Mouse (Mus musculus) hindbrain, embryonic 16.5 days (tissue): Measurements from ENCODE around the gene Slc11a1. TPM values are rescaled to one million over a fixed set of nuclear protein-coding genes. Genes with fewer than 3 reads are reported as not detected.
A peak's percentile ranks its signal among the peaks of the same experiment; 100 is the strongest.
"Not testable (repeated sequence)": the region's sequence is repeated elsewhere in the genome, so short reads cannot be mapped to it uniquely, and the experiment has no call there.

ENCODE experiments used
- ATAC-seq: fragments of 200-750 bp; cut with Nextera tagmentation; 2 replicates; pipeline ENCODE4 v1.8.0; 2017; ENCODE audit warnings: moderate TSS enrichment, moderate library complexity
- H3K27ac ChIP-seq: fragments of 300-500 bp; sonication (generic); 2 replicates; pipeline ENCODE4 v1.5.1; 2014; ENCODE audit warnings: low read depth, mild to moderate bottlenecking, control low read depth, low read length, moderate library complexity
- H3K27me3 ChIP-seq: fragments of 300-500 bp; sonication (generic); replicated peaks from 2 replicates; pipeline ENCODE4 v1.6.1; 2014; ENCODE audit warnings: low read length; ENCODE audit not compliant: control insufficient read depth, insufficient read depth
- H3K36me3 ChIP-seq: fragments of 300-500 bp; sonication (generic); 2 replicates; pipeline ENCODE4 v1.6.1; 2014; ENCODE audit warnings: mild to moderate bottlenecking, low read length, moderate library complexity, mixed read lengths; ENCODE audit not compliant: control insufficient read depth, insufficient read depth
- H3K4me1 ChIP-seq: fragments of 300-500 bp; sonication (generic); 2 replicates; pipeline ENCODE4 v1.6.1; 2014; ENCODE audit warnings: low read depth, low read length; ENCODE audit not compliant: control insufficient read depth, insufficient read depth
- H3K4me2 ChIP-seq: fragments of 300-500 bp; sonication (generic); 2 replicates; pipeline ENCODE4 v1.6.1; 2014; ENCODE audit warnings: mild to moderate bottlenecking, low read length, control low read depth, moderate library complexity
- H3K4me3 ChIP-seq: fragments of 300-500 bp; sonication (generic); 2 replicates; pipeline ENCODE4 v1.5.1; 2014; ENCODE audit warnings: mild to moderate bottlenecking, low read length, control low read depth, moderate library complexity
- H3K9ac ChIP-seq: fragments of 300-500 bp; sonication (generic); 2 replicates; pipeline ENCODE4 v1.6.1; 2014; ENCODE audit warnings: low read depth, mild to moderate bottlenecking, control low read depth, low read length, moderate library complexity
- H3K9me3 ChIP-seq: fragments of 300-500 bp; sonication (generic); 2 replicates; pipeline ENCODE4 v1.6.1; 2014; ENCODE audit warnings: mild to moderate bottlenecking, low read length, moderate library complexity; ENCODE audit not compliant: control insufficient read depth
- WGBS: fragments of 180-500 bp; shearing (Covaris S2); extraction: QIAGEN DNeasy Blood & Tissue Kit; methylation state at CpG from one replicate; pipeline ENCODE4 v1.1.7; 2014; 5-methylcytosine and 5-hydroxymethylcytosine counted together
- polyA plus RNA-seq: library from polyadenylated mRNA; unstranded; fragments of >200 nt; fragmentation: Nextera tagmentation; extraction: Ambion mirVana; gene quantifications from 2 replicates; pipeline ENCODE4 v1.2.1, GENCODE M21; 2015

Slc11a1 gene
- polyA plus RNA-seq: 2.6 and 3.3 TPM in 2 replicates

- ATAC-seq: no peak
- Histone ChIP-seq H3K4me3 (no peak within 1 kb of the TSS), H3K4me2 (no peak within 1 kb of the TSS), H3K4me1 (no peaks in the 10 kb centered on the region), H3K36me3 (no peaks in the 10 kb centered on the region), H3K27me3 (no peaks in the 10 kb centered on the region), H3K27ac (no peak within 1 kb of the TSS), H3K9ac (no peak within 1 kb of the TSS), H3K9me3 (no peaks in the 10 kb centered on the region)
- WGBS: 81% methylated on average over 8 of the region's 8 CpGs
These were observed at the start of gene Slc11a1 for GRCm38 (mm10) chr1:74374980-74375379. TSS of gene Slc11a1 (plus strand) at chr1:74375195.

- not testable (repeated sequence) for H3K4me2 ChIP-seq, H3K4me1 ChIP-seq, H3K36me3 ChIP-seq, H3K9ac ChIP-seq, H3K4me3 ChIP-seq, ATAC-seq, H3K9me3 ChIP-seq, H3K27me3 ChIP-seq, H3K27ac ChIP-seq
- WGBS: 79% methylated on average over 2 of the region's 2 CpGs
These were observed 48.1 kb upstream of the Slc11a1 start for GRCm38 (mm10) chr1:74326916-74327315.

GRCm38 (mm10) chr1:74329899-74330431 is 45.0 kb upstream of the Slc11a1 start:
- Histone ChIP-seq H3K27ac (no peak overlapping the region), H3K9me3 (no peaks in the 10 kb centered on the region), H3K4me2 (no peak overlapping the region), H3K27me3 (no peaks in the 10 kb centered on the region), H3K4me3 (no peak overlapping the region), H3K36me3 (no peaks in the 10 kb centered on the region; the same call in 1 of the 2 replicates), H3K9ac (no peak overlapping the region), H3K4me1 (peaks cover 17% of the 10 kb centered on the region)
- WGBS: 70% methylated on average over 7 of the region's 7 CpGs
- ATAC-seq: no peak

- H3K4me1 ChIP-seq: peaks cover 17% of the 10 kb centered on the region
- no peak for ATAC-seq
- no peaks in the 10 kb centered on the region for H3K9me3 ChIP-seq
- no peak overlapping the region for H3K9ac ChIP-seq
- no peak overlapping the region for H3K4me3 ChIP-seq
- no peaks in the 10 kb centered on the region; the same call in 1 of the 2 replicates for H3K36me3 ChIP-seq
- 80% methylated on average over 4 of the region's 4 CpGs for WGBS
- H3K27me3 ChIP-seq: no peaks in the 10 kb centered on the region
- peak overlapping the region; percentile 84; the same call in 1 of the 2 replicates for H3K27ac ChIP-seq
- H3K4me2 ChIP-seq: no peak overlapping the region
These were observed 43.8 kb upstream of the Slc11a1 start for GRCm38 (mm10) chr1:74331046-74331681.

GRCm38 (mm10) chr1:74332241-74332763 is 42.7 kb upstream of the Slc11a1 start:
- no peaks in the 10 kb centered on the region for H3K9me3 ChIP-seq
- peaks cover 17% of the 10 kb centered on the region for H3K4me1 ChIP-seq
- H3K4me3 ChIP-seq: peak overlapping the region; percentile 53
- 0% methylated on average over 33 of the region's 36 CpGs for WGBS
- no peaks in the 10 kb centered on the region for H3K27me3 ChIP-seq
- no peaks in the 10 kb centered on the region; the same call in 1 of the 2 replicates for H3K36me3 ChIP-seq
- H3K4me2 ChIP-seq: peak overlapping the region; percentile 71
- H3K27ac ChIP-seq: peak overlapping the region; percentile 84
- peak; percentile 96 for ATAC-seq
- peak overlapping the region; percentile 67 for H3K9ac ChIP-seq

- Histone ChIP-seq H3K9ac (peak overlapping the region; percentile 67), H3K9me3 (no peaks in the 10 kb centered on the region), H3K36me3 (no peaks in the 10 kb centered on the region; the same call in 1 of the 2 replicates), H3K4me1 (peaks cover 17% of the 10 kb centered on the region), H3K27ac (peak overlapping the region; percentile 84), H3K4me3 (peak overlapping the region; percentile 53), H3K4me2 (peak overlapping the region; percentile 71), H3K27me3 (no peaks in the 10 kb centered on the region)
- 4% methylated on average over 8 of the region's 9 CpGs for WGBS
- peak; percentile 6 for ATAC-seq
These were observed 42.1 kb upstream of the Slc11a1 start for GRCm38 (mm10) chr1:74332930-74333329.

GRCm38 (mm10) chr1:74334607-74335006 is 40.4 kb upstream of the Slc11a1 start:
- H3K4me3 ChIP-seq: no peak overlapping the region
- H3K27me3 ChIP-seq: no peaks in the 10 kb centered on the region
- H3K4me1 ChIP-seq: peaks cover 17% of the 10 kb centered on the region
- no peaks in the 10 kb centered on the region; the same call in 1 of the 2 replicates for H3K36me3 ChIP-seq
- no peak overlapping the region for H3K4me2 ChIP-seq
- ATAC-seq: no peak
- H3K27ac ChIP-seq: no peak overlapping the region
- WGBS: 71% methylated on average over 3 of the region's 3 CpGs
- no peak overlapping the region for H3K9ac ChIP-seq
- H3K9me3 ChIP-seq: no peaks in the 10 kb centered on the region

GRCm38 (mm10) chr1:74335033-74335432 is 40.0 kb upstream of the Slc11a1 start:
- no peak overlapping the region for H3K4me3 ChIP-seq
- H3K9me3 ChIP-seq: no peaks in the 10 kb centered on the region
- H3K36me3 ChIP-seq: no peaks in the 10 kb centered on the region; the same call in 1 of the 2 replicates
- no peak overlapping the region for H3K9ac ChIP-seq
- WGBS: 55% methylated on average over 4 of the region's 4 CpGs
- no peak overlapping the region for H3K4me2 ChIP-seq
- no peak for ATAC-seq
- peaks cover 15% of the 10 kb centered on the region for H3K4me1 ChIP-seq
- H3K27me3 ChIP-seq: no peaks in the 10 kb centered on the region
- H3K27ac ChIP-seq: no peak overlapping the region

GRCm38 (mm10) chr1:74335436-74336170 is 39.4 kb upstream of the Slc11a1 start:
- no peak for ATAC-seq
- 79% methylated on average over 6 of the region's 6 CpGs for WGBS

More at GRCm38 (mm10) chr1:74335436-74336170, 39.4 kb upstream of the Slc11a1 start:
- H3K36me3 ChIP-seq: no peaks in the 10 kb centered on the region
- H3K9ac ChIP-seq: no peak overlapping the region
- H3K9me3 ChIP-seq: no peaks in the 10 kb centered on the region
- H3K27ac ChIP-seq: no peak overlapping the region
- H3K27me3 ChIP-seq: no peaks in the 10 kb centered on the region
- H3K4me1 ChIP-seq: peaks cover 14% of the 10 kb centered on the region
- no peak overlapping the region for H3K4me2 ChIP-seq
- H3K4me3 ChIP-seq: no peak overlapping the region
